Mouse (Mus musculus): ENCODE measurements around the gene Pgf. TPM values are rescaled to one million over a fixed set of nuclear protein-coding genes. Genes with fewer than 3 reads are reported as not detected.

Pgf gene
- polyA plus RNA-seq, 2 experiments, result 0.08 to 0.32 TPM

GRCm38 (mm10) chr12:85123108-85123530 is 54.5 kb downstream of the Pgf start:
- Histone ChIP-seq H3K4me2 (ENCODE audit: low read depth) (no peak overlapping the region), H3K27ac (no peak overlapping the region), H3K4me3 (ENCODE audit: insufficient read depth in 1 of 2, low read depth in 2 of 2, low read length in 2 of 2) (no peak overlapping the region), H3K36me3 (replicated peaks; ENCODE audit: control insufficient read depth, insufficient read depth, low read depth) (peaks cover 92% of the 10 kb centered on the region), H3K9me3 (ENCODE audit: control insufficient read depth, low read length) (no peaks in the 10 kb centered on the region), H3K4me1 (replicated peaks; ENCODE audit: control insufficient read depth in 2 of 2, insufficient read depth in 2 of 2, low read length in 1 of 2) (no peaks in the 10 kb centered on the region), H3K9ac (replicated peaks) (no peak overlapping the region), H3K27me3 (ENCODE audit: control insufficient read depth, insufficient read depth, low read length) (no peaks in the 10 kb centered on the region)
- ATAC-seq (ENCODE audit: insufficient read depth) (no peak), DNase-seq (ENCODE audit: low read depth in 3 of 3, low spot score in 3 of 3) (no peak)
- TF ChIP-seq EP300 (IDR thresholded peaks at IDR 0.05; ENCODE audit: low read depth), result no peak
- TF ChIP-seq CTCF (IDR thresholded peaks at IDR 0.05; ENCODE audit: low read depth), result no peak
- 72% methylated on average over 9 of the region's 9 CpGs for WGBS (ENCODE audit: insufficient replicate concordance)

- TF ChIP-seq CTCF (IDR thresholded peaks at IDR 0.05; ENCODE audit: low read depth), result no peak
- no peak for TF ChIP-seq EP300 (IDR thresholded peaks at IDR 0.05; ENCODE audit: low read depth)
- Histone ChIP-seq H3K4me1 (replicated peaks; ENCODE audit: control insufficient read depth in 2 of 2, insufficient read depth in 2 of 2, low read length in 1 of 2) (no peaks in the 10 kb centered on the region; a peak in 1 of 4 replicates), H3K4me3 (ENCODE audit: insufficient read depth in 1 of 2, low read depth in 2 of 2, low read length in 2 of 2) (no peak overlapping the region), H3K4me2 (ENCODE audit: low read depth) (no peak overlapping the region), H3K9me3 (ENCODE audit: control insufficient read depth, low read length) (no peaks in the 10 kb centered on the region), H3K9ac (replicated peaks) (no peak overlapping the region), H3K36me3 (replicated peaks; ENCODE audit: control insufficient read depth, insufficient read depth, low read depth) (peaks cover 81% of the 10 kb centered on the region), H3K27me3 (ENCODE audit: control insufficient read depth, insufficient read depth, low read length) (no peaks in the 10 kb centered on the region), H3K27ac (no peak overlapping the region)
- WGBS (ENCODE audit: insufficient replicate concordance), result 86% methylated on average over 9 of the region's 9 CpGs
- no peak for DNase-seq (ENCODE audit: low read depth in 3 of 3, low spot score in 3 of 3)
- ATAC-seq (ENCODE audit: insufficient read depth), result no peak
Measured at GRCm38 (mm10) chr12:85121806-85122459, 55.7 kb downstream of the Pgf start.

Other genes starting within 250 kb of the Pgf start
- gene Fcf1, start 206.9 kb downstream of the Pgf start, polyA plus RNA-seq (2012; rRNA removed), result 45.8 and 86.1 TPM in 2 replicates
- 102 and 111 TPM in 2 replicates for gene Fcf1, start 206.9 kb downstream of the Pgf start, polyA plus RNA-seq (2014; fragmentation: Nextera tagmentation; extraction: Ambion mirVana)
- 15.4 and 16.1 TPM in 2 replicates for gene Arel1, start 206.9 kb downstream of the Pgf start, polyA plus RNA-seq (2012; rRNA removed)
- gene Arel1, start 206.9 kb downstream of the Pgf start, polyA plus RNA-seq (2014; fragmentation: Nextera tagmentation; extraction: Ambion mirVana), result 14.8 and 17.4 TPM in 2 replicates
- gene Ylpm1, start 181.5 kb downstream of the Pgf start, polyA plus RNA-seq (2012; rRNA removed), result 6.4 and 9.8 TPM in 2 replicates
- 8.3 and 9.7 TPM in 2 replicates for gene Ylpm1, start 181.5 kb downstream of the Pgf start, polyA plus RNA-seq (2014; fragmentation: Nextera tagmentation; extraction: Ambion mirVana)
- gene Prox2, start 67.0 kb downstream of the Pgf start, polyA plus RNA-seq (2012; rRNA removed), result 1.0 and 1.2 TPM in 2 replicates
- 2.2 and 2.8 TPM in 2 replicates for gene Prox2, start 67.0 kb downstream of the Pgf start, polyA plus RNA-seq (2014; fragmentation: Nextera tagmentation; extraction: Ambion mirVana)
- gene Dlst, start 67.0 kb downstream of the Pgf start, polyA plus RNA-seq (2012; rRNA removed), result 54.6 and 73.7 TPM in 2 replicates
- 59.2 and 67.8 TPM in 2 replicates for gene Dlst, start 67.0 kb downstream of the Pgf start, polyA plus RNA-seq (2014; fragmentation: Nextera tagmentation; extraction: Ambion mirVana)
- 0.31 and 0.57 TPM in 2 replicates for gene Rps6kl1, start 26.5 kb downstream of the Pgf start, polyA plus RNA-seq (2012; rRNA removed)
- 0.30 and 0.57 TPM in 2 replicates for gene Rps6kl1, start 26.5 kb downstream of the Pgf start, polyA plus RNA-seq (2014; fragmentation: Nextera tagmentation; extraction: Ambion mirVana)
- 38.3 and 47.8 TPM in 2 replicates for gene Eif2b2, start 41.7 kb upstream of the Pgf start, polyA plus RNA-seq (2012; rRNA removed)
- 39.9 and 49.4 TPM in 2 replicates for gene Eif2b2, start 41.7 kb upstream of the Pgf start, polyA plus RNA-seq (2014; fragmentation: Nextera tagmentation; extraction: Ambion mirVana)
- 1.7 and 2.0 TPM in 2 replicates for gene Mlh3, start 92.8 kb upstream of the Pgf start, polyA plus RNA-seq (2012; rRNA removed)
- 2.3 TPM in 2 replicates for gene Mlh3, start 92.8 kb upstream of the Pgf start, polyA plus RNA-seq (2014; fragmentation: Nextera tagmentation; extraction: Ambion mirVana)
- gene Acyp1, start 110.6 kb upstream of the Pgf start, polyA plus RNA-seq (2012; rRNA removed), result 24.2 and 27.1 TPM in 2 replicates
- 65.3 and 68.5 TPM in 2 replicates for gene Acyp1, start 110.6 kb upstream of the Pgf start, polyA plus RNA-seq (2014; fragmentation: Nextera tagmentation; extraction: Ambion mirVana)
- gene Zc2hc1c, start 110.8 kb upstream of the Pgf start, polyA plus RNA-seq (2012; rRNA removed), result 0.02 TPM in 2 replicates
- gene Zc2hc1c, start 110.8 kb upstream of the Pgf start, polyA plus RNA-seq (2014; fragmentation: Nextera tagmentation; extraction: Ambion mirVana), result 0.03 and 0.19 TPM in 2 replicates
- gene Nek9, start 161.6 kb upstream of the Pgf start, polyA plus RNA-seq (2012; rRNA removed), result 6.6 and 8.8 TPM in 2 replicates
- 4.1 and 4.4 TPM in 2 replicates for gene Nek9, start 161.6 kb upstream of the Pgf start, polyA plus RNA-seq (2014; fragmentation: Nextera tagmentation; extraction: Ambion mirVana)
- 43.7 and 67.2 TPM in 2 replicates for gene Tmed10, start 197.1 kb upstream of the Pgf start, polyA plus RNA-seq (2012; rRNA removed)
- gene Tmed10, start 197.1 kb upstream of the Pgf start, polyA plus RNA-seq (2014; fragmentation: Nextera tagmentation; extraction: Ambion mirVana), result 174 and 175 TPM in 2 replicates

All from liver, embryonic 14.5 days (tissue).